Mouse (Mus musculus) MEL (cell line): Measurements from ENCODE around the gene Sp6. TPM values are rescaled to one million over a fixed set of nuclear protein-coding genes. Genes with fewer than 3 reads are reported as not detected.

Experiments used
- DNase-seq: peaks from one replicate; pipeline ENCODE4 v3.0.0; 2011; ENCODE audit warnings: low read depth, low spot score
- H3K27ac ChIP-seq: 2 replicates; pipeline ENCODE4 v1.5.1; 2012; ENCODE audit warnings: low read depth, mild to moderate bottlenecking, control low read depth, low read length, moderate library complexity; ENCODE audit not compliant: control insufficient read depth
- H3K27me3 ChIP-seq, 2 experiments: fragments of 150-350 bp in 1 of 2; sonication (generic) in 1 of 2; 2 replicates each; pipeline ENCODE4 v1.6.1; 2012; ENCODE audit warnings: low read length in 2 of 2, mild to moderate bottlenecking in 2 of 2, improper control_type of control experiment in 1 of 2, moderate library complexity in 1 of 2; ENCODE audit not compliant: insufficient read depth in 2 of 2, control insufficient read depth in 1 of 2
- H3K36me3 ChIP-seq, 2 experiments: 2 replicates each; pipeline ENCODE4 v1.6.1; 2012 to 2014; ENCODE audit warnings: low read length in 2 of 2, improper control_type of control experiment in 1 of 2, inconsistent platforms in 1 of 2, mild to moderate bottlenecking in 1 of 2; ENCODE audit not compliant: insufficient read depth in 2 of 2, control insufficient read depth in 1 of 2
- H3K4me1 ChIP-seq, 2 experiments: fragments of 150-350 bp in 1 of 2; sonication (generic) in 1 of 2; 2 replicates each; pipeline ENCODE4 v1.6.1; 2012; ENCODE audit warnings: low read length in 2 of 2, improper control_type of control experiment in 1 of 2, mild to moderate bottlenecking in 1 of 2; ENCODE audit not compliant: insufficient read depth in 2 of 2, control insufficient read depth in 1 of 2
- H3K4me3 ChIP-seq, 2 experiments: fragments of 150-350 bp in 1 of 2; sonication (generic) in 1 of 2; 2 replicates each; pipeline ENCODE4 v1.5.1; 2012; ENCODE audit warnings: low read depth in 2 of 2, low read length in 2 of 2, mild to moderate bottlenecking in 2 of 2, moderate library complexity in 2 of 2, control low read depth in 1 of 2, improper control_type of control experiment in 1 of 2; ENCODE audit not compliant: control insufficient read depth in 1 of 2, insufficient read depth in 1 of 2
- H3K79me2 ChIP-seq: 2 replicates; pipeline ENCODE4 v1.6.1; 2012; ENCODE audit warnings: mild to moderate bottlenecking, low read length, moderate library complexity; ENCODE audit not compliant: control insufficient read depth, poor library complexity, insufficient read depth
- H3K9ac ChIP-seq: 2 replicates; pipeline ENCODE4 v1.6.1; 2012; ENCODE audit warnings: low read depth, mild to moderate bottlenecking, control low read depth, low read length, moderate library complexity; ENCODE audit not compliant: control insufficient read depth, poor library complexity, severe bottlenecking
- H3K9me3 ChIP-seq: fragments of 150-350 bp; sonication (generic); replicated peaks from 2 replicates; pipeline ENCODE4 v1.6.1; 2012; ENCODE audit warnings: mild to moderate bottlenecking, low read length, improper control_type of control experiment, moderate library complexity; ENCODE audit not compliant: insufficient read depth
- E2F4 ChIP-seq: IDR thresholded peaks from 2 replicates; pipeline ENCODE4 v1.6.1; 2011; ENCODE audit warnings: low read depth, low read length, improper control_type of control experiment, borderline replicate concordance
- EP300 ChIP-seq, 2 experiments: IDR thresholded peaks; 2 replicates each; pipeline ENCODE4 v1.6.1; 2011; ENCODE audit warnings: improper control_type of control experiment in 2 of 2, low read length in 2 of 2, low read depth in 1 of 2, mild to moderate bottlenecking in 1 of 2
- ETS1 ChIP-seq: IDR thresholded peaks from 2 replicates; pipeline ENCODE4 v1.6.1; 2012; ENCODE audit warnings: low read depth, mild to moderate bottlenecking, inconsistent platforms, low read length, improper control_type of control experiment, moderate library complexity
- GATA1 ChIP-seq: IDR thresholded peaks from 2 replicates; pipeline ENCODE4 v1.6.1; 2011; ENCODE audit warnings: low read depth, low read length, improper control_type of control experiment
- KAT2A ChIP-seq: conservative IDR thresholded peaks from 2 replicates; pipeline ENCODE4 v1.6.1; 2012; ENCODE audit warnings: low read depth, low read length, improper control_type of control experiment, inconsistent platforms
- MXI1 ChIP-seq: IDR thresholded peaks from 2 replicates; pipeline ENCODE4 v1.6.1; 2011; ENCODE audit warnings: mild to moderate bottlenecking, low read depth, low read length, improper control_type of control experiment
- MYC ChIP-seq: IDR thresholded peaks from 2 replicates; pipeline ENCODE4 v1.6.1; 2011; ENCODE audit warnings: low read depth, mild to moderate bottlenecking, low read length, improper control_type of control experiment, moderate library complexity
- POLR2A ChIP-seq, 2 experiments: IDR thresholded peaks; 2 replicates each; pipeline ENCODE4 v1.6.1; 2011 to 2012; ENCODE audit warnings: low read length in 2 of 2, mild to moderate bottlenecking in 2 of 2, control low read depth in 1 of 2, improper control_type of control experiment in 1 of 2, low read depth in 1 of 2, moderate library complexity in 1 of 2; ENCODE audit not compliant: control insufficient read depth in 1 of 2, insufficient read depth in 1 of 2, poor library complexity in 1 of 2
- POLR2AphosphoS2 ChIP-seq: IDR thresholded peaks from 2 replicates; pipeline ENCODE4 v1.6.1; 2011; ENCODE audit warnings: low read length, improper control_type of control experiment
- POLR2AphosphoS5 ChIP-seq: IDR thresholded peaks from 2 replicates; pipeline ENCODE4 v1.6.1; 2012; ENCODE audit warnings: low read depth, borderline replicate concordance, mild to moderate bottlenecking, inconsistent platforms, low read length, moderate library complexity, mixed read lengths
- RCOR1 ChIP-seq: IDR thresholded peaks from 2 replicates; pipeline ENCODE4 v1.6.1; 2012; ENCODE audit warnings: low read depth, mild to moderate bottlenecking, inconsistent platforms, low read length, improper control_type of control experiment
- TCF12 ChIP-seq: IDR thresholded peaks from 2 replicates; pipeline ENCODE4 v1.6.1; 2014; ENCODE audit warnings: low read depth, mild to moderate bottlenecking, inconsistent platforms, low read length, improper control_type of control experiment, moderate library complexity
- ZNF384 ChIP-seq: IDR thresholded peaks from 2 replicates; pipeline ENCODE4 v1.6.1; 2012; ENCODE audit warnings: low read depth, mild to moderate bottlenecking, inconsistent platforms, low read length, improper control_type of control experiment
- polyA plus RNA-seq, 2 experiments: library from polyadenylated mRNA; stranded (reverse) in 1 of 2; unstranded in 1 of 2; fragments of >175 nt in 1 of 2; fragments of >200 nt in 1 of 2; gene quantifications; 2 replicates each; pipeline versions ENCODE4 v1.2.1 to v1.2.4; 2012; ENCODE audit warnings: low replicate concordance in 2 of 2, low read depth in 1 of 2; ENCODE audit not compliant: insufficient read length in 2 of 2, insufficient read depth in 1 of 2, missing spikeins in 1 of 2
- total RNA-seq: library from RNA; depleted of rRNA; stranded (reverse); fragments of 300-350 nt; gene quantifications from 2 replicates; pipeline ENCODE4 v1.2.3, GENCODE M21; 2012

Gene Sp6
- total and polyA plus RNA-seq, 3 experiments = 0.04 TPM; not detected in 2

- Histone ChIP-seq H3K9ac (no peak overlapping the region), H3K36me3 (peaks cover 0 to 25% of the 10 kb centered on the region in 2 experiments; a peak in 2 of 4 replicates), H3K27ac (no peak overlapping the region), H3K4me3 (no peak overlapping the region), H3K9me3 (no peaks in the 10 kb centered on the region), H3K27me3 (peaks cover 4 to 7% of the 10 kb centered on the region in 2 experiments; a peak in 3 of 4 replicates), H3K4me1 (peaks cover 15 to 28% of the 10 kb centered on the region in 2 experiments), H3K79me2 (no peaks in the 10 kb centered on the region)
- TF ChIP-seq KAT2A = no peak
- peak; percentile 87 for TF ChIP-seq GATA1
- TF ChIP-seq POLR2AphosphoS2 = no peak
- peak; percentile 76 for TF ChIP-seq RCOR1
- peak in 1 of 2 experiments; percentile 59; a peak in 2 of 4 replicates for TF ChIP-seq EP300 (IDR thresholded peaks at IDR 0.05; ENCODE audit: low read depth in 1 of 2, low read length in 2 of 2)
- TF ChIP-seq TCF12 = peak; percentile 57
- TF ChIP-seq POLR2AphosphoS5 = no peak
- peak; percentile 44 for DNase-seq
Measured at GRCm38 (mm10) chr11:97007093-97007794, 6.0 kb upstream of the Sp6 start.

GRCm38 (mm10) chr11:97009198-97009790 lies 3.9 kb upstream of the Sp6 start:
- H3K9ac ChIP-seq = no peak overlapping the region; the same call in 1 of the 2 replicates
- peak; percentile 65 for DNase-seq
- H3K9me3 ChIP-seq = no peaks in the 10 kb centered on the region
- TF ChIP-seq MXI1 (peak; percentile 20; the same call in 1 of the 2 replicates), MYC (0 out of 2 replicates have a peak, but pooled peaks have one; percentile 9), ETS1 (no peak), POLR2A (IDR thresholded peaks at IDR 0.05; ENCODE audit: control insufficient read depth in 1 of 2, insufficient read depth in 1 of 2, low read depth in 1 of 2, low read length in 2 of 2, poor library complexity in 1 of 2) (no peak), E2F4 (no peak), ZNF384 (peak; percentile 93)
- TF ChIP-seq, all 39 proteins: peak for 3
- Histone ChIP-seq H3K36me3 (peaks cover 0 to 25% of the 10 kb centered on the region in 2 experiments; a peak in 2 of 4 replicates), H3K4me3 (no peak overlapping the region), H3K79me2 (no peaks in the 10 kb centered on the region), H3K27ac (no peak overlapping the region), H3K4me1 (peaks cover 15 to 28% of the 10 kb centered on the region in 2 experiments), H3K27me3 (peaks cover 4 to 12% of the 10 kb centered on the region in 2 experiments)
